Mouse (Mus musculus) ovary, postnatal 14 days (tissue): ENCODE data around the gene Cobll1.

Experiments
- DNase-seq: peaks from one replicate; pipeline ENCODE4 v3.0.0; 2022; ENCODE audit warnings: low spot score

Gene Cobll1

GRCm38 (mm10) chr2:65147431-65147830 is 91.8 kb downstream of the Cobll1 start:
- no peak for DNase-seq

GRCm38 (mm10) chr2:65145421-65146117 is 93.6 kb downstream of the Cobll1 start:
- peak; percentile 5 for DNase-seq

GRCm38 (mm10) chr2:65141093-65141661 is 98.0 kb downstream of the Cobll1 start:
- no peak for DNase-seq

- DNase-seq: no peak
Measured at GRCm38 (mm10) chr2:65140330-65140922, 98.8 kb downstream of the Cobll1 start.

- no peak for DNase-seq
Measured at GRCm38 (mm10) chr2:65139606-65140329, 99.4 kb downstream of the Cobll1 start.

- DNase-seq: no peak
Measured at GRCm38 (mm10) chr2:65138992-65139391, 100.2 kb downstream of the Cobll1 start.

- DNase-seq: no peak
Measured at GRCm38 (mm10) chr2:65126141-65126783, 112.9 kb downstream of the Cobll1 start.

- DNase-seq: no peak
Measured at GRCm38 (mm10) chr2:65123702-65124101, 115.5 kb downstream of the Cobll1 start.

- DNase-seq: peak; percentile 31
Measured at GRCm38 (mm10) chr2:65121435-65121834, 117.8 kb downstream of the Cobll1 start.

- DNase-seq: no peak
Measured at GRCm38 (mm10) chr2:65121012-65121411, 118.2 kb downstream of the Cobll1 start.

GRCm38 (mm10) chr2:65120112-65120511 is 119.1 kb downstream of the Cobll1 start:
- DNase-seq: no peak

GRCm38 (mm10) chr2:65119667-65120066 is 119.5 kb downstream of the Cobll1 start:
- no peak for DNase-seq

GRCm38 (mm10) chr2:65119076-65119475 is 120.1 kb downstream of the Cobll1 start:
- DNase-seq: no peak

- no peak for DNase-seq
Measured at GRCm38 (mm10) chr2:65117859-65118258, 121.3 kb downstream of the Cobll1 start.

GRCm38 (mm10) chr2:65116428-65117125 is 122.6 kb downstream of the Cobll1 start:
- no peak for DNase-seq

GRCm38 (mm10) chr2:65113191-65113590 is 126.0 kb downstream of the Cobll1 start:
- DNase-seq: no peak

GRCm38 (mm10) chr2:65104569-65104968 is 134.6 kb downstream of the Cobll1 start:
- DNase-seq: no peak

GRCm38 (mm10) chr2:65103801-65104200 is 135.4 kb downstream of the Cobll1 start:
- DNase-seq: no peak

- DNase-seq: no peak
Measured at GRCm38 (mm10) chr2:65101388-65101787, 137.8 kb downstream of the Cobll1 start.

GRCm38 (mm10) chr2:65100001-65100400 is 139.2 kb downstream of the Cobll1 start:
- DNase-seq: no peak

- DNase-seq: no peak
Measured at GRCm38 (mm10) chr2:65095571-65095970, 143.6 kb downstream of the Cobll1 start.

GRCm38 (mm10) chr2:65093990-65094389 is 145.2 kb downstream of the Cobll1 start:
- no peak for DNase-seq
